Mouse (Mus musculus) fibroblast of lung, adult 2 months (primary cell): ENCODE data around the gene Mylk.

Experiments
- DNase-seq: peaks from one replicate; pipeline ENCODE4 v3.0.0-alpha.2; 2011; ENCODE audit warnings: low read depth

Mylk gene

GRCm38 (mm10) chr16:35023138-35023735 lies 278.2 kb downstream of the Mylk start:
- no peak for DNase-seq

- DNase-seq = no peak
Measured at GRCm38 (mm10) chr16:35024300-35024699, 279.3 kb downstream of the Mylk start.

- DNase-seq = no peak
Measured at GRCm38 (mm10) chr16:35025347-35025746, 280.3 kb downstream of the Mylk start.

GRCm38 (mm10) chr16:35033241-35033640 lies 288.2 kb downstream of the Mylk start:
- DNase-seq = no peak

- DNase-seq = no peak
Measured at GRCm38 (mm10) chr16:35033809-35034577, 289.0 kb downstream of the Mylk start.

- no peak for DNase-seq
Measured at GRCm38 (mm10) chr16:35034971-35035370, 290.0 kb downstream of the Mylk start.

GRCm38 (mm10) chr16:35036754-35037153 lies 291.7 kb downstream of the Mylk start:
- DNase-seq = no peak

- DNase-seq = no peak
Measured at GRCm38 (mm10) chr16:35038343-35039057, 293.5 kb downstream of the Mylk start.

- no peak for DNase-seq
Measured at GRCm38 (mm10) chr16:35040154-35040553, 295.1 kb downstream of the Mylk start.

- no peak for DNase-seq
Measured at GRCm38 (mm10) chr16:35041001-35041400, 296.0 kb downstream of the Mylk start.

- DNase-seq = no peak
Measured at GRCm38 (mm10) chr16:35046081-35046775, 301.2 kb downstream of the Mylk start.

- no peak for DNase-seq
Measured at GRCm38 (mm10) chr16:35047272-35047969, 302.4 kb downstream of the Mylk start.

GRCm38 (mm10) chr16:35051066-35051465 lies 306.1 kb downstream of the Mylk start:
- no peak for DNase-seq
